ENCODE assay signal across 20 mouse cellular contexts in genomic region chr9:63704131-63704530, GRCm38 (mm10). TPM values are rescaled to one million over a fixed set of nuclear protein-coding genes. Genes with fewer than 3 reads are reported as not detected.
DNase-seq lines count a peak whose midpoint lies in the region; ATAC-seq and TF ChIP-seq lines count a peak whose summit lies in the region.
"Had no signal": no experiment of that assay in that cellular context is flagged by ENCODE, and none has a peak within 500 bp of the region (broad histone marks: within the 10 kb centered on the region; RNA-seq: fewer than 3 reads in every experiment).

No protein-coding gene starts in this region.

- no peak overlapping the region for H3K4me2 ChIP-seq in heart, embryonic 13.5 days
- no peak overlapping the region for H3K4me2 ChIP-seq in liver, postnatal 0 days (ENCODE audit: low read depth, low read length)
- H3K4me2 ChIP-seq: forebrain, embryonic 13.5 days; hindbrain, embryonic 15.5 days; liver, embryonic 11.5 days; midbrain, embryonic 11.5 days had no signal

- H3K27me3 ChIP-seq in heart, embryonic 13.5 days (replicated peaks): no peaks in the 10 kb centered on the region
- H3K27me3 ChIP-seq in liver, adult 2 months (ENCODE audit: control insufficient read depth, insufficient read depth, low read length): no peaks in the 10 kb centered on the region
- no peaks in the 10 kb centered on the region for H3K27me3 ChIP-seq in liver, postnatal 0 days (ENCODE audit: insufficient read depth, low read length)
- H3K27me3 ChIP-seq: forebrain, embryonic 13.5 days; hindbrain, embryonic 15.5 days had no signal

- H3K4me1 ChIP-seq in heart, embryonic 13.5 days: peaks cover 88% of the 10 kb centered on the region
- peaks cover 25% of the 10 kb centered on the region for H3K4me1 ChIP-seq in liver, adult 2 months (ENCODE audit: control insufficient read depth, insufficient read depth, low read length)
- H3K4me1 ChIP-seq in liver, postnatal 0 days (ENCODE audit: insufficient read depth): peaks cover 55% of the 10 kb centered on the region

- TF ChIP-seq CTCF in liver, adult 2 months (IDR thresholded peaks at IDR 0.05; ENCODE audit: low read depth, low read length): no peak
- no peak for TF ChIP-seq CTCF in liver, postnatal 0 days (IDR thresholded peaks at IDR 0.05; ENCODE audit: low read depth)

- H3K4me3 ChIP-seq in heart, embryonic 13.5 days: no peak overlapping the region
- no peak overlapping the region for H3K4me3 ChIP-seq in liver, adult 2 months (ENCODE audit: insufficient read depth, low read depth, low read length)
- no peak overlapping the region for H3K4me3 ChIP-seq in liver, postnatal 0 days (ENCODE audit: low read depth, low read length)
- H3K4me3 ChIP-seq: forebrain, embryonic 13.5 days; hindbrain, embryonic 15.5 days had no signal

- intact Hi-C loops in heart, postnatal 36 days (cut with DNase I): no loop called here
- intact Hi-C loops in left cerebral cortex, postnatal 25 days (cut with DNase I): no loop called here

- H3K9ac ChIP-seq in heart, embryonic 13.5 days: no peak overlapping the region
- H3K9ac ChIP-seq in liver, adult 2 months (ENCODE audit: low read depth, low read length): no peak overlapping the region
- no peak overlapping the region for H3K9ac ChIP-seq in liver, postnatal 0 days (replicated peaks)
- H3K9ac ChIP-seq: forebrain, embryonic 13.5 days; hindbrain, embryonic 15.5 days had no signal

- peak; percentile 83 to 91 for DNase-seq in adrenal gland, adult (ENCODE audit: inconsistent age in 2 of 2, low spot score in 1 of 2)
- DNase-seq in adrenal gland, postnatal 4 days (ENCODE audit: low spot score in 2 of 2): no peak
- DNase-seq in heart, postnatal 36 days: no peak
- peak; percentile 35 for DNase-seq in liver, adult 2 months (ENCODE audit: extremely low read depth, low read depth, low spot score)
- no peak for DNase-seq in liver, postnatal 0 days
- peak; percentile 77 to 81 for DNase-seq in adrenal gland, postnatal 36 days
- no peak for DNase-seq in left cerebral cortex, postnatal 25 days (ENCODE audit: low spot score in 2 of 2)
- DNase-seq: cerebellum, adult 8-10 months; cerebellum, postnatal 36 days; embryo, embryonic 11 days; heart, postnatal 4 days; lung, adult 18-20 months; lung, postnatal 10 days; thymus, postnatal 14 days had no signal

- ATAC-seq in heart, embryonic 13.5 days (ENCODE audit: extremely low read depth, insufficient number of reproducible peaks, low FRiP score, low TSS enrichment): no peak
- no peak for ATAC-seq in liver, postnatal 0 days
- ATAC-seq: activated CD4-positive, CD25-positive, alpha-beta regulatory T cell, adult 4 months; forebrain, embryonic 13.5 days had no signal

- H3K27ac ChIP-seq in heart, embryonic 13.5 days (replicated peaks): peak overlapping the region; percentile 78; the same call in 1 of the 2 replicates
- H3K27ac ChIP-seq in liver, adult 2 months (replicated peaks; ENCODE audit: insufficient read depth, low read depth, low read length): no peak overlapping the region
- no peak overlapping the region for H3K27ac ChIP-seq in liver, postnatal 0 days (ENCODE audit: low read depth)
- H3K27ac ChIP-seq: forebrain, embryonic 13.5 days; hindbrain, embryonic 15.5 days had no signal

- peaks cover under 1% of the 10 kb centered on the region; the same call in 1 of the 2 replicates for H3K36me3 ChIP-seq in heart, embryonic 13.5 days
- no peaks in the 10 kb centered on the region for H3K36me3 ChIP-seq in liver, adult 2 months (ENCODE audit: control insufficient read depth, insufficient read depth, low read length)
- H3K36me3 ChIP-seq in liver, postnatal 0 days (replicated peaks; ENCODE audit: insufficient read depth, low read length): no peaks in the 10 kb centered on the region
- H3K36me3 ChIP-seq: hindbrain, embryonic 15.5 days had no signal

- no peak for TF ChIP-seq POLR2A in liver, adult 2 months (IDR thresholded peaks at IDR 0.05; ENCODE audit: extremely low read depth, insufficient read depth, low read length)

- H3K9me3 ChIP-seq in heart, embryonic 13.5 days: no peaks in the 10 kb centered on the region
- H3K9me3 ChIP-seq in liver, postnatal 0 days (ENCODE audit: low read length): no peaks in the 10 kb centered on the region
- H3K9me3 ChIP-seq: forebrain, embryonic 13.5 days; hindbrain, embryonic 15.5 days had no signal

- H3K79me2 ChIP-seq in liver, adult 2 months (ENCODE audit: control insufficient read depth, insufficient read depth, low read length): peaks cover 30% of the 10 kb centered on the region; the same call in 1 of the 2 replicates

- WGBS in heart, embryonic 13.5 days: 44% methylated on average over 5 of the region's 5 CpGs
- WGBS in liver, adult 2 months: 41% methylated on average over 5 of the region's 5 CpGs
- WGBS in liver, postnatal 0 days (ENCODE audit: insufficient replicate concordance): 68% methylated on average over 5 of the region's 5 CpGs

- no peak for TF ChIP-seq EP300 in liver, postnatal 0 days (IDR thresholded peaks at IDR 0.05; ENCODE audit: low read depth)

RNA-seq across cellular contexts. Expression of gene Smad3, which starts 53.7 kb away (rescaled TPM):
- 10 to 100 TPM; 39.6 to 43.5 TPM for total RNA-seq in adrenal gland, postnatal 4 days (2021)
- polyA plus RNA-seq in heart, embryonic 13.5 days (2015; fragmentation: Nextera tagmentation; extraction: Ambion mirVana): 11.3 and 11.9 TPM in 2 replicates
- 10 to 100 TPM; 12.5 to 13.2 TPM for total RNA-seq in heart, postnatal 36 days (2021)
- total RNA-seq in liver, adult 2 months (2014; rRNA removed): 5.7 and 8.1 TPM in 2 replicates
- 7.8 and 8.9 TPM in 2 replicates for polyA plus RNA-seq in liver, adult 2 months (2012; rRNA removed)
- 1.9 and 2.1 TPM in 2 replicates for polyA plus RNA-seq in liver, postnatal 0 days (2015; fragmentation: Nextera tagmentation; extraction: Ambion mirVana)
- total RNA-seq in adrenal gland, postnatal 36 days (2021): 10 to 100 TPM; 28.6 to 48.3 TPM
- 10 to 100 TPM; 55.3 to 67.5 TPM for total RNA-seq in left cerebral cortex, postnatal 25 days (2021)

Comparison
In these comparisons a context has a peak if more than half of its experiments do, and no peak if none do; other contexts are left out.
1. DNase-seq: peak in adrenal gland, adult (2 of 2), liver, adult 2 months (single experiment) and adrenal gland, postnatal 36 days (2 of 2); none in adrenal gland, postnatal 4 days (0 of 2), heart, postnatal 36 days (0 of 2), liver, postnatal 0 days (single experiment) and left cerebral cortex, postnatal 25 days (0 of 2).